Mouse (Mus musculus) embryo, embryonic 11 days (tissue): ENCODE results near the gene Adcy7.

ENCODE experiments used
- DNase-seq: peaks from one replicate; pipeline ENCODE4 v3.0.0-alpha.2; 2015

Adcy7 gene

GRCm38 (mm10) chr8:88301589-88302437 is 29.6 kb downstream of the Adcy7 start:
- no peak for DNase-seq

DNA sequence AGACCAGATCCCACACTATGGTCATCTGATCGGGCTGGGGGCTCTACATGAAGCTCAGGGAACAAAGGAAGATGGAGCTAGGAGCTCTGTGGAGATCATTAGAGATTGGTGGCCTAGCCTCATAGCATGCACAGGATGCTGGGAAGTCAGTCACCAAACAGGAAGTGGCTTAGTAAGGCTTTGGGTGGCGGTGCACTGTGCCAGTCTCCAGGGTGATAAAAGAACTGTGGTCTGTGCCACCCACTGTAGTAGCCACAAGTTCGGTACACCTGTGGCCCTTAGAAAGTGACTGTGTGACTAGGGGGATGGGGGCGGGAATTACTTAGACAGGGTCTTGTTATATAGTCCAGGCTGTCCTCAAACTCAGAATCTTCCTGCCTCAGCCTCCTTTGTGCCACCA is 33.6 kb downstream of the Adcy7 start:
- no peak for DNase-seq

DNA sequence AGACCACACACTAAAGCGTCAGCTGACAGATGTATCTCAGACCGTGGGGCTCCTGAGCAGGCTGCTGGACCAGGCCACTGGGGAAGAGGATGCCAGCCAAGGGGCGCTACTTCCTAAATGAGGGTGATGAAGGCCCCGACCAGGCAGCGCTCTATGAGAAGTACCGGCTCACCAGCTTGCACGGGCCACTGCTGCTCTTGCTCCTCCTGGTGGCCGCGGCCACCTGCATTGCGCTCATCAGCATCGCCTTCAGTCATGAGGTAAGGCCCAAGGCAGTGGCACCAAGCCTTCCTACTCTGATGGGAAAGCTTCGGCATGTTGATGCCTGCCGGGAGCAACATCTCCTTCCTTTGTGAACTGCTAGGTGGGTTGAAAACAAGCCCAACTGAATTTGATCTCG is 34.3 kb downstream of the Adcy7 start:
- DNase-seq: peak; percentile 35

- DNase-seq: no peak
These were observed 35.5 kb downstream of the Adcy7 start for GRCm38 (mm10) chr8:88307736-88308135.

GRCm38 (mm10) chr8:88309274-88309873 is 37.2 kb downstream of the Adcy7 start:
- no peak for DNase-seq

GRCm38 (mm10) chr8:88309881-88310280 is 37.7 kb downstream of the Adcy7 start:
- no peak for DNase-seq

GRCm38 (mm10) chr8:88310286-88310685 is 38.1 kb downstream of the Adcy7 start:
- DNase-seq: no peak

DNA sequence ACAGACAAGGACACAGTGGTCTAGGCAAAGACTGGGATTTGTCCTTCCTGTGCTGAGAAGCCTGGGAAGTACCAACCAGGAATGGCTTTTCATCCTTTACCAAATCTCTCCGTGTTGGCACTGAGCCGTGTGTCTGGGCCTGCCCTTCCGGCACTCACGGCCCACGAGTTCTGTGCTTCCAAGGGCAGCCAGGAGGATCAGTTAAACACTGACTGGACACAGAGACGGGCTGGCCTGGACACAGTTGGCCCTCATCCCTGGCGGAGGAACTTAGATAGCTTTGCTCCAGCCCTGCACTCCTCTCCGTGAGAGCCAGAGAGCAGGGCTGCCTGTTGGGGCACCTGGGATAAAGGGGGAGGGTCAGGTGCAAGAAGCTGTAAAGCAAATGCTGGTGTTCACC is 40.8 kb downstream of the Adcy7 start:
- DNase-seq: no peak

- no peak for DNase-seq
These were observed 41.8 kb downstream of the Adcy7 start for GRCm38 (mm10) chr8:88313991-88314390.

GRCm38 (mm10) chr8:88315302-88315701 is 43.1 kb downstream of the Adcy7 start:
- DNase-seq: no peak

DNA sequence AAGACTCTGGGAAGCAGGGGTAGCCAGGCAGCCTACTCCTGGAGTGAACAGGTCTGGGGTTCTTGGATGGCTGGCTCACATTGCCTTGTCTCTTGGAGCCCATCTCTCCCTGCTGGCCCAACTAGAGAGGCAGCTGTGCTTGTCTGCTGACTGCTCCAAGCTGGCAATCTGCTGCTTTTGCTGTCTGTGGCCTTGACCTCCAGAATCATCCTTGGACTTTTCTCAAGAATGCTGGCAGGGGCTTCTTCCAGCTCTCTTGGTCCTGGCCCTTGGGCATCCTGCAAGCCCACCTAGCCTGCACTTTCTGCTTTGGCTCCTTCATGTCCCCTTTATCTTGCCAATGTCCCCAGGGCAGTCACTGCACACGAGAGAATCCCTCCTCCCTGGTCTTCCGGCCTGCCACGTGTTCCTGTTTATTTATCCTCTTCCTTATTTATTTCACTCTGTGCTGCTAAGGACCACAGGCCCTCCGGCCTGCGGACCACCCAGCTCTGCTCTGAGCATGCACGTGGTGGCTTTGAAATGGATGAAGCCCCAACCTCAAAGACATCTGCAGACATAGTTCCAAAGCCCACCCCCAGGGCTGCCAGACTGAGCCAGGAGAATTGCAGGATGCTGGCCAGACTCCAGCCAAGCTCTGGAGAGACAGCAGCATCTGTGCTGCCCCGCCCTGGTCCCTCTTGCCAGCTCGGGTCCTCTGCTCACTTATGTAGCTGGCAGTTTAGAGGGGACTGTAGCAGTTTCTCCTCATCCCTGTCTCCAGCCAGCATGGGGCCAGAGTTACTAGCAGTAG is 44.1 kb downstream of the Adcy7 start:
- DNase-seq: peak; percentile 26

DNA sequence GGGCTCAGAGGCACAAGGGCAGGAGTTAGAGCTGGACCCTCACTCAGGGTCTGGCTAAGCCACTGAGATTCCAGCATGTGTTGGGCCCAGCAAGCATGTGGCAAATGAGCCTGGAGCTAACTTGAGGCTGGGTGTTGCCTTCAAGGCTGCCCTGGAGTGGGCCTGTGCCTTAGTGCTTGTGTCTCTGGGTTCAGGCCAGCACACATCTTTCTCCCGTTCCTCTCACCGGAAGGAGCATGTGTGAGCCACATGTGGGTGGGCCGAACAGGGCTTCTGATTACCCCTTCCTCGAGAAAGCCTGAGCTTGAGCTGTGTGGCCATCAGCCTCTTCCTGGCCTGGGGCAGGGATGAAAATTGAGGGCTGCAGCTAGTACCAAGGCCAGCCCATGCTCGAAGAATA is 45.1 kb downstream of the Adcy7 start:
- DNase-seq: peak; percentile 31

DNA sequence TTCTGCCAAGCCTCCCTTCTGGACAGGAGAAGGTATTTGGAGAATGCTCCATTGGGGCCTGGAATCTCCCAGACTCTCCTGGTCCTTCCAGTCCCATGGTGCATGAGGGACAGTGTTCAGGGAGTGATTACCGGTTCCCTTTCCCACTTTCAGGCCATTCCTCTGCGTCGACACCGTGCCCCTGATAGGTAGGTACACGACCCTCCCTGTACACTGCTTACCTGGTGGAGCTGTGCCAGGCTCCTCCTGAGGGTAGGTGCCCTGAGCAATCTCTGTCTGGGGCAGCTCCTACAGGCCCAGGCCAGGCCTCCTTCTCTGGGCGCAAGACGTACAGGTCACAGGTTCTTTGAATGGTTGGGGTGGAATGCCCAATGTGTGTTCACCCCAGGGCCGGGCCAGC is 45.9 kb downstream of the Adcy7 start:
- DNase-seq: no peak

DNA sequence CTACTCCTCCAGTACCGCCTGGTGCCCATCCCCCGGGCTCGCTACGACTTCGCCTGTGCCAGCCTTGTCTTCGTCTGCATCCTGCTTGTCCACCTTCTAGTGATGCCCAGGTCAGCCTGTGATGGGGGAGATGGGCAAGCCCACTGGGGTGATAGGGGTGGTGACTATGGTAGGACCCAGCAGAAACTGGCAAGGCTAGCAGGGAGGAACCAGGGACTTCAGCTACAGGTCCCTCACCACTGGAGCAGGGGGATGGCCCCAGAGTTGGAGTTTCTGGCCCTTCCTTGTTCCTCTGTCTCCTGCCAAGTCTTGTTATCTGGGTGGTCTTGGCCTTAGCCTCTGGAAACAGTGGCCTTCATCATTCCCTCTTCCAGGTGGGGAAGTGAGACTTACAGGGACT is 47.9 kb downstream of the Adcy7 start:
- DNase-seq: no peak

GRCm38 (mm10) chr8:88321387-88321786 is 49.2 kb downstream of the Adcy7 start:
- no peak for DNase-seq

DNA sequence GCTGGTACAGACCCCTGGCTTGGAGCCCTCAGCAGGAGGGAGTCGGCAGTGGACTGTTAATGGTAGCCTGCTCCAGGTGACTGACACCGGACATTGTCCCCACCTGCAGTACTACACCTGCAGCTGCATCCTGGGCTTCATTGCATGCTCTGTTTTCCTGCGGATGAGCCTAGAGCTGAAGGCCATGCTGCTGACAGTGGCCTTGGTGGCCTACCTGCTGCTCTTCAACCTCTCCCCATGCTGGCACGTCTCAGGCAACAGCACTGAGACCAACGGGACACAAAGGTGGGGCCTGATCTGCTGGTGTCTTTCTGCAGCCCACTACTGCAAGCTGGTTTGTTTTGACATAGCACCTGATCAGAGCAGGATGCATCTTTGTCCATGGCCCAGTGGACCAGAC is 51.3 kb downstream of the Adcy7 start:
- no peak for DNase-seq

- no peak for DNase-seq
These were observed 52.6 kb downstream of the Adcy7 start for GRCm38 (mm10) chr8:88324760-88325159.

DNA sequence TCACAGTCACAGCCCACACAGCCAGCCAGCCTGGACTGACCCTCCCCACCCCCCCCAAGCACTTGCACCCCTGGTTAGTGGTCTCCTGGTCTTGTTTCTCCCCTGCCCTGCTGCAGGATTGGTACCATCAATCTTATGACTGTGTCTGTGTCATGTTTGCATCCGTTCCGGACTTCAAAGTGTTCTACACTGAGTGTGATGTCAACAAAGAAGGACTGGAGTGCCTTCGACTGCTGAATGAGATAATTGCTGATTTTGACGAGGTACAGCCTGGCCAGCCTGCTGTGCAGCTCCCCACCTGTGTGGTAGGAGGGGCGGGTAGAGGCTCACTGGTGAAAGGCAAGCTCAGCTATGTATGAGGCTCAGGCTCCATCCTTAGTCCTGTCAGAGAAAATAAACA is 53.0 kb downstream of the Adcy7 start:
- DNase-seq: no peak

DNA sequence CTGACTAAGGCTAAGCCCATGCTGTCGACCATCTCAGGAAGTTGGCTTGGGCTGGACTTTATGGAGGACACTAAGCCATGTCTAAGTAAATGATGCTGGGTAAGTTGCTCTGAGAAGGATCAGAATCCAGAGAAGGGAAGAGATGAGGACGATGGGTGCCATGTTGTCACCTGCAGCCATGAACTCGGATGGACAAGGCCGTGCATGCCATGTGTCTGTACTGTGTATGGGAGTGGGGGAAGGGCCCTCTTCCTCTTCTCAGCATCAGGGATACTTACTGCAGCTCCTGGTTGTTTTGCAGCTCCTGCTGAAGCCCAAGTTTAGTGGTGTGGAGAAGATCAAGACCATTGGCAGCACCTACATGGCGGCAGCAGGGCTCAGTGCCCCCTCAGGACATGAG is 53.6 kb downstream of the Adcy7 start:
- DNase-seq: no peak

DNA sequence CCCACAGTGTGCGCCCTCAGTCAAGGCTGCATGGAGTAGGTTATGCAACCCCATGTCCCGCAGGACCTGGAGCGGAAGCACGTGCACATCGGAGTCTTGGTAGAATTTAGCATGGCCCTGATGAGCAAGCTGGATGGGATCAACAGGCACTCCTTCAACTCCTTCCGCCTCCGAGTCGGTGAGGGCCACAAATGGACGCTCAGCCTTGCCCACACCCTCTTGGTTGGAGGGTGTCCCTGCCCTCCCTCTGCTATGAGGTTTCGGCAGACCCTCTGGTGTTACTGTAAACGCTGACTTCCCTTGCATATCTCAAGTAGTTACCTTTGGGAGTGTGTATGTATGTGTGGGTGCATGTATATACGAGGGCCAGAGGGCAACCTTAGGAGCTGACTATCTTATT is 54.1 kb downstream of the Adcy7 start:
- DNase-seq: no peak

- DNase-seq: no peak
These were observed 56.5 kb downstream of the Adcy7 start for GRCm38 (mm10) chr8:88328689-88329088.

- no peak for DNase-seq
These were observed 58.6 kb downstream of the Adcy7 start for GRCm38 (mm10) chr8:88330816-88331215.

DNA sequence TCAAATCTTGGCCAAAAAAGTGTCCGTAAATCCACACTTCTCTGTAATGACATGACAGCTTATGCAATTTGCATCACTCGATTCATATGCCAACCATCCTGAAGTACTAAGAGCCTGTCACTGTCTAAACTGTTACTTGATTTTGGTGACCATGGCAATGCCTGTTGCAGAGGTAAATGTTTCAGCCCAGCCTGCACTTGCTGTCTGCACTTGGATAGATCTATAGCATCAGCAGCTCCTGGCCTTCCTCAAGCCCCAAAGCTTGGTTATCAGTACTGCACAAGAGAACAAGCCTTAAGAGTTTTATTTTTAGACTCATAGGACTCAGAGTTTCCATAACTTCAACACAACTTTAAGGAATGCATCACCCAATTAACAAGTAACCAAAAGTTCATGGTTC is 62.2 kb downstream of the Adcy7 start:
- no peak for DNase-seq

GRCm38 (mm10) chr8:88334975-88335374 is 62.8 kb downstream of the Adcy7 start:
- no peak for DNase-seq
